Mouse (Mus musculus) fibroblast of lung, adult 2 months (primary cell): ENCODE results near the gene Ins2.
A peak's percentile ranks its signal among the peaks of the same experiment; 100 is the strongest.

ENCODE experiments used
- DNase-seq: peaks from one replicate; pipeline ENCODE4 v3.0.0-alpha.2; 2011; ENCODE audit warnings: low read depth

Gene Ins2

GRCm38 (mm10) chr7:142663931-142664421 is 79.2 kb downstream of the Ins2 start:
- DNase-seq, result no peak

- DNase-seq, result no peak
Measured at GRCm38 (mm10) chr7:142663151-142663550, 80.0 kb downstream of the Ins2 start.

- no peak for DNase-seq
Measured at GRCm38 (mm10) chr7:142661811-142662210, 81.4 kb downstream of the Ins2 start.

GRCm38 (mm10) chr7:142661046-142661445 is 82.1 kb downstream of the Ins2 start:
- no peak for DNase-seq

- no peak for DNase-seq
Measured at GRCm38 (mm10) chr7:142660651-142660945, 82.6 kb downstream of the Ins2 start.

DNA sequence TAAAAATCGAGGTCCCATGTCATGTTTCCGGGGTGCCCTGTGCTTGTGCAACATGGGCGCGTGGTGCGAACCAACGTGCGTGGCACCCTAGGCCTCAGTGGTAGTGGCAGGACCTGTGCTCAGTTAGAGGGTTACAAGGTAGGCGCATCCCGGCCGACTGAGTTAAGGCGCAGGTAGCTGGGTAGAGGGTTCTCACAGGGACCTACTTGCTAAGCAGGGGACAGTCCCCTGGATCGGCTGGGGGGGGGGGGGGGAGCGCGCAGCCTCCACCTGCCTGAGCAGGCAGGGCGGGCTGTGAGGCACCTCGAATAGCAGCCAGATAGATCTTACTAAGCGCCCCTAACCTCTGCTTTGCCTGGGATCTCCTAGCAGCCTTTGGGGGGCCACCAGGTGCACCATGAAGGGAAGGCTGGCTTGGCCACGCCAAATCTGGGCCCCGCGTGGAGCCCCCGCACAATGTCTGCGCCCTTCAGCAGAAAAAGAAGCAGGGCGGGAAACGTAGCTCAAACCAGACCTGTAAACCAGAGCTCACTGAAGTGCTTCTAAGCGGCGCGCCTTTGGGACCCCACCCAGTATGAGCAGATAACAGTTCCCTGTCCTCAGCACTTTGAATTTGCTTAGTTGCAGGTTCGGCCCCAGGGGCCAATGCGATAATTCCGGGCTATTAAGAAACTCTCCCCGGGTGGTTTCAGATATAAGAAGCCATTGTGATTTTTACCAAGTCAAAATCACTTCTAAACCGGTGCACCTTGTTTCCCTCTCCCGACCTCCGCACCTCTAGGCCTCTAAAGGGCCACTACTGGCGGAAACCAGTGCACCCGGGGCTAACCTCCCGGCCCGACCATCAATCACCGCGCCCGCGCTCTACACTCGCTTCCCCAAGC is 83.2 kb downstream of the Ins2 start:
- no peak for DNase-seq

DNA sequence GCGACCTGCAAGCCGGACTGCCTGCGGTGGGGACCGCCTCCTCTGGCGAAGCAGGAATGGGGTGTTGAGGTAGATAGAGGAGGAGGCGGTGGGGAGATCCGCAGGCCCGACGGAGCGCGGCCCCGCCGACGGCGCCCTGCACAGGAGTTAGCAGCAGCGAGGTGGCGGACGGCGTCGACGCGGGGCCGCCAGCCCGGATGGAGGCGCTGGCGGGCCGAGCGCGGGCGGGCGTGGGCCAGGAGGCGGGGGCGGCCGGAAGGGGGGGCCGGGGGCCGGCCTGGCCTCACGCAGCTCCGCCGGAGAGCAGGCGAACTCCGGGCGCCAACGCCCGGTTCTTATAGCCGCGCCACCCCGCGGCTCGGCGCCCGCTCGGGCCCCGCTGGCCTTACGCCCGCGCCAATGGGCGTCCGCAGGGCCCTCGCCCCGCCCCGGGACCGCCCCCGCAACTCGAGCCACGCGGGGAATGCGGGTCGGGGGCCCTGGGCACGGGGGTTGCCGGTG is 84.0 kb downstream of the Ins2 start:
- DNase-seq, result no peak

GRCm38 (mm10) chr7:142658681-142659180 is 84.5 kb downstream of the Ins2 start:
- no peak for DNase-seq

GRCm38 (mm10) chr7:142657821-142658614 is 85.2 kb downstream of the Ins2 start:
- DNase-seq, result no peak

DNA sequence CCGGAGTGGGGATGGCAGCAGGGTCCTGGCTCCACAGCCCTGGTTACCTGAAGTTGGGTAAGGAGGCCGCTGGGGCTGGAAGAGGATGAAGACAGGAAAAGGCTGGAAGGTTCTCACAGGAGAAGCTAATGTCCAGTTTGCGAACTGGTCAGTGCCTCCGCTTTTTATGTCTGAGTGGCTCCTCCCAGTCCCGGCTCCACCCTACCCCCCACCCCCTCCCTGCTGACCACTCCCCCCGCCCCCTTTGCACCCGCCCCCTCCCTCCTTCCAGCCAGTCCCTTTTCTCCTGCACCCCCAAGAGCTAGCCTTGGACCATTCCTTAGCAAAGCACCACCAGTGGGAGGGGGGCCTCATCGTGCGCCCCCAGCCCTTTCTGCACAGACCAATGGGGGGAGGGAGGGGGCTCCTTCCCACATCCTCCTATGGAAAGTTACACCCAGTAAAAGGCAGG is 85.8 kb downstream of the Ins2 start:
- DNase-seq, result no peak

GRCm38 (mm10) chr7:142656055-142656454 is 87.1 kb downstream of the Ins2 start:
- no peak for DNase-seq

DNA sequence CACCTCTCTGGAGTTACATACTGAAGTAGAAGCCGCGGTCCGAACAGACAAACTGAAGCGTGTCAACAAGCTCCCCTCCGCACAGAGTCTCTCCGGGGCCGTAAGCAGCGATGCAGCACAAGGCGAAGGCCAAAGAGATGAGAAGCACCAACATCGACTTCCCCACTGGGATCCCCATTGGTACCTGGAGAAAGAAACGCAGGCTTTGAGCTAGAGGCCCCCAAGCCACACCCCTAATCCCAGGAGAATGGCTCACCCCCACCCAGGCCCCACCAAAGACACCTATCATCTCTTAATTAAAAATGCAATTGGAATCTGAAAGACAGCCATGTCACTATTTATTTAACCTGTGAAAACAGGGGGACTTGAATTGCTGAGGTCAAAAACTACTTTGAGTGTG is 87.5 kb downstream of the Ins2 start:
- no peak for DNase-seq

GRCm38 (mm10) chr7:142653726-142654125 is 89.5 kb downstream of the Ins2 start:
- DNase-seq, result no peak

- DNase-seq, result peak; percentile 46
Measured at GRCm38 (mm10) chr7:142646676-142647075, 96.5 kb downstream of the Ins2 start.

DNA sequence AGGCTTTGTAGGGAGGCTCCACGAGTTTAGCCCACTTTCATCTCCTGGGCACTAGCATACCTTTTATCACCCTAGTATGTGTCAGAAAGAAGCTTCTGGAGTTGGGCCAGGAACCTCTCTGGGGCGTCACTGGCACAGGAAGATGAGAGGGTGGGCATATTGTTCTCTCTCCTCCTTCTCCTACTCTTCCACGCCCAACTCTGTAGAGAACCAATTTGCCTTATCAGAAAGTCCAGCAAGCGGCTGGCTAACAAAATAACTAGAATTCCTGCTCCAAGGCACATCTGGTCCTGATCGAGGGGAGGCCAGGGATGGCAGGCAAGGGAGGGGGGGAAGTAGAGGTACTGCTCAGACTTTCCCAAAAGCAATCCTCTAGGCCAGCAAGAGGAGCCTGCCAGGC is 98.1 kb downstream of the Ins2 start:
- DNase-seq, result no peak

GRCm38 (mm10) chr7:142636178-142636577 is 107.0 kb downstream of the Ins2 start:
- DNase-seq, result no peak

GRCm38 (mm10) chr7:142630691-142631090 is 112.5 kb downstream of the Ins2 start:
- no peak for DNase-seq

GRCm38 (mm10) chr7:142629806-142630205 is 113.4 kb downstream of the Ins2 start:
- DNase-seq, result no peak
